Mouse (Mus musculus): ENCODE measurements around the gene Asprv1. TPM values are rescaled to one million over a fixed set of nuclear protein-coding genes. Genes with fewer than 3 reads are reported as not detected.

Gene Asprv1
- total RNA-seq, 2 experiments from 2014 or later, result 1.8 to 2.5 TPM

DNA sequence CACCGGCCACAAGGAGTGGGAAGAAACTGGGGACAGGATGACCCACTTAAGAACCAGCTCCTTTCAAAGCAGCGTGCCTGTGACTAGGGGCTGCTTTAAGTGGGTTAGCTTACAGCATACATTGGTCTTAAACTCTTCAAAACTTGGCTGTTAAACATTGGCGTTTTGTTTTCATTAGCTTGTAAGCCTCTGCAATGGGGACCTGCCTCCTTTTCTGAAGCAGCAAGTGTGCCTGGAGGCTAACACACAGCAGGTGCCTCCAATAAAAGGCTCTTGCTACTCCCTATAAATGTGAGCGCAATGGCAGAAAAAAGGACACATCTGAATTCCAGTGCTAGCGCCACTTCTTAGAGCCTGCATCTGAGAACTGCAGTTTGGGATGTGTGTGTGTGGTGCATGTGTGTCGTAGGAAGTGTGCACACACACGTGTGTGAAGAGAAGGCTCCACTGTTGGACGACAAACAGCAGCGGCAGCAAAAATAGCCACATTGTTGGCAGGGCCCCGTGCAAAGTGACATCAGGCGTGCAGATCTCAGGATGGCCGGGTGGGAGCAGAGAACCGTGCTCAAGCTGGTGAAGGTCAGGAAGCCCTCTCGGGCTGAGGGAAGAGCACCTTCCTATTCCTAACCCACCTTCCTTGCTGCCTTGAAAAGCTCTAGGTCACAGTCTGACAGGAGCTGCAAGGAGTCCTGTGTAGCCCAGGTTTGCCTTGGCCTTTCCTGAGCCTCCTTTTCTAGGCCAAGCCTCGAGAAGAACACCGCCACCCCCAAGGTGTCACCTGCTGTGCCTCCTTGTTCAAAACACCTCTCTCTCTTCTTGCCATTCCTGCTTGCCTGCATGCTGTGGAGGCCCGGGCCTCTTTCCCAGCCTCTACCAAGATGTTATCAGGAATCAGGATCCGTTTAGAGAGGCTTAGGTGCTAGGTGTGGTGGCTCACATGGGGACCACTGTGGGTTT lies 3.6 kb upstream of the Asprv1 start:
- DNase-seq (ENCODE audit: extremely low spot score in 1 of 2, low spot score in 2 of 2), result peak in 1 of 2 experiments; percentile 36
- intact Hi-C loops (cut with DNase I), result loop anchor here (2.0 kb wide), 1 partner anchor 40 kb away; no protein-coding TSS in a partner anchor
- Histone ChIP-seq H3K4me3 (no peak overlapping the region), H3K27ac (peak overlapping the region; percentile 55)
- no peak; the same call in 1 of the 2 replicates for TF ChIP-seq CTCF (IDR thresholded peaks at IDR 0.05)

DNA sequence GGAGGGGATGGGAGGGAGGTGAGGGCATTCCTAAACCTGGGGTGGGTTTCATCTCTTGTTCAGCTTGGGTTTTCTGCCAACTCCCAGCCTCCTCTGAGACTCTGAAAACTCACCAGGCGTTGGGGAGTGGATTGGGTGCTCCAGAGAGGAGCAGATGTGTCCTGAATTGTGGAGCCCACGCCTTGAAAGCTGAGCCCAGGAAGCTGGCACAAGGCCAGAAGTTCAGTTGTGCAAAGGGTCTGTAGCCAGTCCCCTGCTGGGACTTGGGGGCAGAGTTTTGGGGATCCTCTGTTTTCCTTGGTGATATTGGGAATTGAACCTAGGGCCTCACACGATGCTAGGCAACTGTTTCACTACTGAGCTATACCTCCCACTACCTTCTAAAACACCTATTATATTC lies 2.2 kb downstream of the Asprv1 start:
- no peak for DNase-seq (ENCODE audit: extremely low spot score in 1 of 2, low spot score in 2 of 2)
- Histone ChIP-seq H3K27ac (no peak overlapping the region), H3K4me3 (no peak overlapping the region)
- intact Hi-C loops (cut with DNase I), result no loop called here
- no peak for TF ChIP-seq CTCF (IDR thresholded peaks at IDR 0.05)

DNA sequence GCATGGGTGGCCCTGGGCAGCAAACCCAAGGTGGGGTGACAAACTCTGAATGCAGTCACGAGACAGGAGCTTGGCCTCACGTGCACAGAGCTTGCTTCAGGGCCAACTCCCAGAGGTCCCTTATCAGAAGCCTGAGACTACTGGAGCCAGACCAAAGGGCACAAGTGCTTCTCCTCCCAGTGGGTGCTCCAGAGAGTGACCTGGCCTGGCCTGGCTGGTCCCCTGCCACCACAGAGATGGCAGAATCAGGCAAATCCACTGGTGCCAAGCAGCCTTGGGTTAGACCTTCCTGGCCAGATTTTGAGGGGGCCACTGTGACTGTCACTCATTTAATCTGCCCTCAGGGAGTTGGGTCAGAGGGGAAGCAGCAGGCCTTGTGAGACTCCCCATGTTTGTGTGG lies 8.5 kb downstream of the Asprv1 start:
- no peak overlapping the region for H3K4me3 ChIP-seq
- no peak for DNase-seq (ENCODE audit: extremely low spot score in 1 of 2, low spot score in 2 of 2)
- no peak for TF ChIP-seq CTCF (IDR thresholded peaks at IDR 0.05)
- intact Hi-C loops (cut with DNase I), result no loop called here
- no peak overlapping the region for H3K27ac ChIP-seq

DNA sequence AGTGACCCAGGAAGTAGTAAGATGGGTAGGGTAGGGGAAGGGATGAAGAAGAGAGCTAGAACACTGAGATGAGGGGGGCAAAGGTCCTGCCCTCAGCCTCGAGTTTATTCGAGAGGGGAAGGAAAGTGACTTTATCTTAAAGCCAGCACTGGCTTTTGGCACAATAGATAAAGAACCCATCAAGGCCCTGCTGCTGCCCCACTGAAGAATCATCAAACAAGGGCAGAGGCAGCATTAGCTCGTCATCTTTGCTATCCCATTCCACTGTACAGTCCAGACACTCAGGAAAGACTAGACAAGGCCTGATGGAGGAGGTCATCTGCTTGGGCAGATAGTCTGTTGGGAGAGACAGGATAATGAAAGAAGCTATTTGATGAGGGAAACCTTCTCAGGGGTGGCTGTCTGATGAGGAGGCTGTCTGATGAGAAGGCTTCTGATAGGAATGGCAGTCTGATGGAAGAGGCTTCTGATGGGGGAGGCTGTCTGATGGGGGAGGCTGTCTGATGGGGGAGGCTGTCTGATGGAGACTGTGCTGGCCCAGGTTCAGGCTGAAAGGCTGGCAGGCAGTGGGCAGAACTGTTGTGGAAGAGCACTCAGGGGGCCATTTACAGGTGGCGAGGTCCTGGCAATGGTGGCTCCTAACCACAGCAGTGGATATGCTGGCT lies 9.3 kb downstream of the Asprv1 start:
- no peak for DNase-seq (ENCODE audit: extremely low spot score in 1 of 2, low spot score in 2 of 2)
- no peak overlapping the region for H3K4me3 ChIP-seq
- no peak overlapping the region for H3K27ac ChIP-seq
- TF ChIP-seq CTCF (IDR thresholded peaks at IDR 0.05), result no peak
- intact Hi-C loops (cut with DNase I), result no loop called here

DNA sequence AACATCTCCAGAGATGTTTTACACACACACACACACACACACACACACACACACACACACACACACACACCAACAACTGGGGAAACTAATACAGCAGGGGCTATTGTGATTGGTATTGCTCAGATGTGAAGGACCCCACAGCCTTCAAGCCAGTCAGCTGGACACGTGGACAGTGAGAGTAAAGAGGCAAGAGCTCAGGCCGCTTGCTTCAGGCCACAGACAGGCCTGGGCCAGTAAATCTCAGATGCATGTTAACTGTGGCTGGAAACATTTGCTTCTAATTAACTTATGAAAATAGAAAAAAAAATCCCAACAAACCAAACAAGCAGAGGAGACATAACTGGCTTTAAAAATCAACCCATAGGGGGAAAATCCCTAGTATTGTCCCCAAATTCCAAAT lies 9.9 kb downstream of the Asprv1 start:
- H3K27ac ChIP-seq, result no peak overlapping the region
- intact Hi-C loops (cut with DNase I), result loop anchor here (1.0 kb wide), 1 partner anchor 39 kb away; no protein-coding TSS in a partner anchor
- TF ChIP-seq CTCF (IDR thresholded peaks at IDR 0.05), result no peak
- no peak overlapping the region for H3K4me3 ChIP-seq
- no peak for DNase-seq (ENCODE audit: extremely low spot score in 1 of 2, low spot score in 2 of 2)

DNA sequence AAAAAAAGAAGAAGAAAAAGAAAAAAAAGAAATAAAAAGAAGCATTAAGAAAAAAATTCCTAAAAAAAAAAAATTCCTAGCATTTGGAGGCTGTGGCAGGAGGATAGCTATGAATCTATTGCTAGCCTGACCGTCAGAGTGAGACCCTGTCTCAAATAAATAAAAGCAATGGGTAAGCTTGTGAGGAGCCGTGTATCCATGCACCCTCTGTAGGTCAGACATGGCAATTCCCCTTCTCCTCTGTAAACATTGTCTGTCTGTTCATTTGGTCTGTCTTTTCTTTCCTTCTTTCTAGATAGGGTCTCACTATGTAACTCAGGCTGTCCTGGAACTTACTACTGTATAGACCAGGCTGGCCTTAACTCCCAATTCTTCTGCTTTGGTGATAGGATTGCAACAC lies 10.5 kb downstream of the Asprv1 start:
- H3K27ac ChIP-seq, result no peak overlapping the region
- peak; percentile 60 for TF ChIP-seq CTCF (IDR thresholded peaks at IDR 0.05)
- intact Hi-C loops (cut with DNase I), result loop anchor here (1.0 kb wide), 1 partner anchor 39 kb away; no protein-coding TSS in a partner anchor
- no peak overlapping the region for H3K4me3 ChIP-seq
- no peak for DNase-seq (ENCODE audit: extremely low spot score in 1 of 2, low spot score in 2 of 2)

DNA sequence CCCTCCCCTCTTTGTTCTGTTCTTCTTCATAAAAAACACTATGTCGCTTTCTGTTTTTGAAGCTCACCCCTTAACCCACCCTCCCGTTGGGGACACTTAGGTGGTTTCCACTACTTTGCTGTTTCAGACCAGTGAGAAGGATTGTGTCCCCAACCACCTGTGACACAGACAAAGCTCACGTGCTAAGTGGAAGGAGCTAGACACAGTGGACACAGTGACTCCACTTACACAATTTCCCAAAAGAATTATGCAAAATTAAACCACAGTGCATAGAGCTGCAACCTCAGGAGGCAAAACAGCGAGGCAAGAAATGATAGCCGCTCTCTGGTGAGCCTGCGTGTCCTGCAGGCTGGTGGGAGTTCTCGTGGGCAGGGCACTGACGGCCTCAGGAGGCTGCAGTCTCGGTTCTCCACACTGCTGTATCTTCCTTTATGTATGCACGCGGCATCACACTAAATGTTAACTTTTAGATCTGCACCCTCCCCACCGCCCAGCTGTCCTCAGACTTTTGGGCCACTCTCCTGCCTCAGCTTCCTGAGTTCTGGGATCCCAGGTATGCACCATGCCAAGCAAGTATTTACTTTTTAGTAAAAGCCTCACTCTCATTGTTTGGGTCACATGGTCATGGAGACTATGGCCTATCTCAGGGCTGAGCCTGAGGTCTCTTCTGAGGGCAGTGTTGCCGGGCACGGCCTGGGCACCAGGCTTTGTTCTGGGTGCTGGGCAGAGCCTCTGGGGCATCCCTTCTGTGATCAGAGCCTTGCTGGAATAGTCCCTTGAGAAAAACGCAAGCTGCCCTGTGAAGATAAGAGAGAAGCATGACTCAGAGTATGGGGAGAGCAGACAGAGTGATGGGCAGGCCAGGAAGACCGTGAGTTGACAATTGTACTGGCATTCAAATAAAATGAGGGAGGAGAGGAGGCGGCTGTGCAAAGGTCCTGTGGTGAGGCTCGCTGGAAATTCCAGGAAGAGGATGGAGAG lies 11.5 kb downstream of the Asprv1 start:
- intact Hi-C loops (cut with DNase I), result no loop called here
- TF ChIP-seq CTCF (IDR thresholded peaks at IDR 0.05), result no peak
- H3K4me3 ChIP-seq, result no peak overlapping the region
- no peak for DNase-seq (ENCODE audit: extremely low spot score in 1 of 2, low spot score in 2 of 2)
- H3K27ac ChIP-seq, result no peak overlapping the region

DNA sequence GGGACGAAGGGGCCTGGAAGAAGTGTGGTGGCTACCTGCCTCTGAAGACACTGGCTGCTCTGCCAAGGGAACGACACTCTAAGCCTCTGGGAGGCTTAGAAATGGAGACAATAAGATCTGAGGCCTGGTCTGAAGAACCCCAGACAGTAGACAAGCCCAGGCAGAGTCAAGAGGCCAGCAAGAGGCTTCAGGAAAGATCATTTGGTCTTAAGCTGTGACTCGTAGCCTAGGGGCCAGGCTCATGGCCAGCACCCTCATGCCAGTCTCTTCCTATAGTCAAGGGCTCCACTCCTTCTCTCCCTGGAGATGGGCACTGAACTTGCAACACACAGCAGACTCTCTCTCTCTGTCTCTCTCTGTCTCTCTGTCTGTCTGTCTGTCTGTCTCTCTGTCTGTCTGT lies 12.2 kb downstream of the Asprv1 start:
- intact Hi-C loops (cut with DNase I), result no loop called here
- no peak overlapping the region for H3K27ac ChIP-seq
- DNase-seq (ENCODE audit: extremely low spot score in 1 of 2, low spot score in 2 of 2), result no peak
- no peak overlapping the region for H3K4me3 ChIP-seq
- no peak for TF ChIP-seq CTCF (IDR thresholded peaks at IDR 0.05)

DNA sequence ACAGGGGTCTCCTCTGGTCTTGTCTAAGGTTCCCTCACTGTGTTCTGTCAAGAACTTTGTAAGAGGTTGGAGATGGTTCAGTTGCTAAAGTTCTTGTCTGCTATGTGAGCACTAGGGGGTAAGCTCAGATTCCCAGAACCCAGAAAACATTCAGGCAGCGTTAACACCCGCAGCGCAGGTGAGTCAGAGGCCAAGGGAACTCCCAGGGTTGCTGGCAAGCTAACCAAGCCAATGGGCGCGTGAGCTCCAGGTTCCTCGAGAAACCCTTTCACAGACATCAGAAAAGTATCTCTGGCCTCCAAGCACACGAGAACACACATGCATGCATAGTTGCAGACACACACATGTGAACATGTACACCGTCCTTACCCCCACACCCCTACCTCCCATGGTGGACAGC lies 12.8 kb downstream of the Asprv1 start:
- intact Hi-C loops (cut with DNase I), result no loop called here
- TF ChIP-seq CTCF (IDR thresholded peaks at IDR 0.05), result no peak
- DNase-seq (ENCODE audit: extremely low spot score in 1 of 2, low spot score in 2 of 2), result no peak
- Histone ChIP-seq H3K27ac (no peak overlapping the region), H3K4me3 (no peak overlapping the region)

DNA sequence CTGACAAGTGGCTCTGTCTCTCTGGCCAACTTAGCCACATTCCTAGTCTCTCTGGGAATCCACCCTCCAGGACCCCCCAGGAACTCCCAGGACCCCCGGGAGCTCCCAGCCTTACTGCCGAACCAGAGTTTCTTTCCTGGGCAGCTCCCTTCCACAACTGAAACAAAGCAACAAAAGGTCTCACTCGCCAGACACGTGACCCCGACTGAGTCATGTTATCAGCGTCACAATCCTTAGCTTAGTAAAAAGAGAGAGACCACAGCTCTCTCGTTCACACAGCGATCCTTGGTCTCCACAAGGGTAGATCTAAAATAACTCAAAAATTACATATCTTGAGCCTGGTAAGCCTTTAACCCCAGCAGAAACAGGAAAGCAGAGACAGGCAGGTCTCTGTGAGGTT lies 13.8 kb downstream of the Asprv1 start:
- no peak overlapping the region for H3K4me3 ChIP-seq
- no peak for DNase-seq (ENCODE audit: extremely low spot score in 1 of 2, low spot score in 2 of 2)
- TF ChIP-seq CTCF (IDR thresholded peaks at IDR 0.05), result no peak
- intact Hi-C loops (cut with DNase I), result no loop called here
- H3K27ac ChIP-seq, result no peak overlapping the region

DNA sequence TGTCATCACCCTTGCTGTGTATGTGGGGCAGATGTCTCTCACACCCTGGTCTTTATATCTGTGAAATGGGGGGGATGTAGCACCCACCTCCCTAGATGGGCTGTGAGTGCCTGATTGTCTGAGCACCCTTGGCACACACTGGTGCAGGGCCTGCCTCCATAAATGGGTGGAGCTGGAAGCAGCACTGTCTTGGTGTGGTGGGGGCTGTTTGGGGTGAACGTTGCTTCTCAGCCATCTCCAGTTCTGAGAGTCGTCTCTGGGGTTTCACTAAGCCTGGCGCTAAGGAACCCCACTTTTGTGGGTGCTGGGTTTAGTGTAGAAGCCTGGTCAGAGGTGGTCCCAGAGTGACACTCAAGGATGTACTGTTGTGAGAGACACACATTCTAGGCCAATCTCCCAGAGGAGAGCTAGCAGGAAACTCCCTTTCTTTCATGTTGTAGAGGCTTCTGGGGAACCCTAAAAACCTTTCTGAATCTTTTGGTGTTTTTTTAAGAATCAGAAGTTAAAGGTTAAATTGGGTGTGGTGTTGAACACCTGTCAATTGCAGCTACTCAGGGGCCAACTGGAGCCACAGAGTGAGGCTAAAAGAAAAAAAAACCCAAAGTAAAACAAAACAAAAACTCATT lies 16.9 kb downstream of the Asprv1 start:
- Histone ChIP-seq H3K4me3 (no peak overlapping the region), H3K27ac (no peak overlapping the region)
- intact Hi-C loops (cut with DNase I), result no loop called here
- no peak for TF ChIP-seq CTCF (IDR thresholded peaks at IDR 0.05)
- no peak for DNase-seq (ENCODE audit: extremely low spot score in 1 of 2, low spot score in 2 of 2)

Measured in left cerebral cortex, adult 2 months (tissue).